Mouse (Mus musculus): ENCODE data around the gene Trim16. TPM values are rescaled to one million over a fixed set of nuclear protein-coding genes. Genes with fewer than 3 reads are reported as not detected.

Trim16 gene
- polyA plus RNA-seq, 1 experiment from 2014 or later, result 50.3 TPM

DNA sequence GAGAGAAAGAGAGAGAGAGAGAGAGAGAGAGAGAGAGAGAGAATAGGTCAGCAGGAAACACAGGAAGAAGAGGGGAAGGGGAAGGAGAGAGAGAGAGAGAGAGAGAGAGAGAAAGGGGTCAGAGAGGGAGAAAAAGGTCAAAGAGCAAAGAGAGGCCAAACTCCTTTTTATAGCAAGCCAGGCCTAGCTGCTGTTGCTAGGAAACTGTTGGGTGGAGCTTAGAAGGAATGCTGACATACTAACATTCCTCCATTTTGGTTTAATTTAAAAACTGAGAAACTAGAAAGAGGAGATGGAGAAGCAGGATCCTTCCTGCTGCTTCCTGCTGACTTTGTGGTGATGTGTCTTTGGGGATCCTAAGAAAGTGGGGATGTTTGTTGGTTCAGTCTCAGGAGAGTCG is 55.7 kb downstream of the Trim16 start:
- no peak overlapping the region for H3K4me3 ChIP-seq (ENCODE audit: low read depth, low read length)
- H3K27me3 ChIP-seq (replicated peaks; ENCODE audit: insufficient read depth, low read length), result no peaks in the 10 kb centered on the region
- H3K4me1 ChIP-seq (ENCODE audit: insufficient read depth, low read depth, low read length), result peaks cover 4% of the 10 kb centered on the region; the same call in 1 of the 2 replicates
- ATAC-seq (no peak), DNase-seq (ENCODE audit: low spot score) (no peak)
- no peak overlapping the region for H3K9ac ChIP-seq (replicated peaks; ENCODE audit: low read depth)
- WGBS, result 72% methylated on average over 1 of the region's 1 CpGs
- no peak overlapping the region for H3K4me2 ChIP-seq (replicated peaks; ENCODE audit: low read depth, low read length)
- H3K36me3 ChIP-seq (ENCODE audit: insufficient read depth, low read length), result no peaks in the 10 kb centered on the region
- H3K9me3 ChIP-seq (ENCODE audit: low read length), result no peaks in the 10 kb centered on the region
- no peak overlapping the region for H3K27ac ChIP-seq (ENCODE audit: low read length)
- TF ChIP-seq EP300 (IDR thresholded peaks at IDR 0.05) (no peak), CTCF (IDR thresholded peaks at IDR 0.05) (no peak)

DNA sequence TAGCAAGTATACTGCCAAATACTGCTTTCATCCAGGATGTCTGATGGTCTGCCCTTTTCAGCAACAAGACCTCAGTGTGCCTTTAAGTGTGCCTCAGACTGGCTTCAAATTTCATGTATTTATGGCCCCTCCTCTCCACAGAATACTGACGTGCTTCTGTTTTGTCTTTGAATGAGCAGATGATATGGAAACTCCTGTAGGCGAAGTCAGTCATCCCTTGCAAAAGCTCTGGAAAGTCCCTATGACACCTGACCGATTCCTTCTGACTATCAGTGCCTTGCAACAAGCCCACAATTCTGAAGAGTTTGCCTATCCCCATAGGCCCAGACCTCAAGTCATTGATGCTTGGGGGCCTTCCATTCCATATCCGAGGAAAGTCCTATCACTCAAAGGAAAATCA is 56.4 kb downstream of the Trim16 start:
- peaks cover 4% of the 10 kb centered on the region; the same call in 1 of the 2 replicates for H3K4me1 ChIP-seq (ENCODE audit: insufficient read depth, low read depth, low read length)
- H3K4me2 ChIP-seq (replicated peaks; ENCODE audit: low read depth, low read length), result no peak overlapping the region
- TF ChIP-seq EP300 (IDR thresholded peaks at IDR 0.05), result no peak
- TF ChIP-seq CTCF (IDR thresholded peaks at IDR 0.05), result no peak
- no peaks in the 10 kb centered on the region for H3K9me3 ChIP-seq (ENCODE audit: low read length)
- H3K4me3 ChIP-seq (ENCODE audit: low read depth, low read length), result no peak overlapping the region
- no peaks in the 10 kb centered on the region for H3K27me3 ChIP-seq (replicated peaks; ENCODE audit: insufficient read depth, low read length)
- no peak for ATAC-seq
- WGBS, result 83% methylated on average over 4 of the region's 4 CpGs
- H3K27ac ChIP-seq (ENCODE audit: low read length), result no peak overlapping the region
- no peak overlapping the region for H3K9ac ChIP-seq (replicated peaks; ENCODE audit: low read depth)
- DNase-seq (ENCODE audit: low spot score), result no peak
- no peaks in the 10 kb centered on the region for H3K36me3 ChIP-seq (ENCODE audit: insufficient read depth, low read length)

DNA sequence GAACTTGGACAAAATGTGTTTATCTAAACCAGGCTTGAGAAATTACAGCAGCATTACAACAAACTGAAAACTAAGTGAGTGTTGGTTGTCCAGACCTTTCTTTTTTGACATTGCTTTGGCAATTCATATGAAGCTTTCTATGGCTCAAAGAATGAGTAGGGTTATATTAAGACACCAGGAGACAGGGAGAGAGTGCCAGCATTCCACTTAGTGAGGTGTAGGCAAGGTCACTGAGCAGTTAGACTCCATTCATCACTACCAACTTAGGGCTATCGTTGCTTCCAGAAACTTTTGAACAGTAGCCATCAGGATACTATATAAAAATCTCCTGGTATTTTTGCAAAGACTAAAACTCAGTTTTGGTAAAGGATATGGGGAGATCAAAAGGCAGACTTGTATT is 57.4 kb downstream of the Trim16 start:
- Histone ChIP-seq H3K27me3 (replicated peaks; ENCODE audit: insufficient read depth, low read length) (no peaks in the 10 kb centered on the region), H3K9me3 (ENCODE audit: low read length) (no peaks in the 10 kb centered on the region), H3K27ac (ENCODE audit: low read length) (no peak overlapping the region), H3K4me2 (replicated peaks; ENCODE audit: low read depth, low read length) (no peak overlapping the region), H3K36me3 (ENCODE audit: insufficient read depth, low read length) (no peaks in the 10 kb centered on the region), H3K9ac (replicated peaks; ENCODE audit: low read depth) (no peak overlapping the region), H3K4me3 (ENCODE audit: low read depth, low read length) (no peak overlapping the region), H3K4me1 (ENCODE audit: insufficient read depth, low read depth, low read length) (peaks cover 4% of the 10 kb centered on the region; the same call in 1 of the 2 replicates)
- 62% methylated on average over 1 of the region's 1 CpGs for WGBS
- TF ChIP-seq EP300 (IDR thresholded peaks at IDR 0.05), result no peak
- no peak for TF ChIP-seq CTCF (IDR thresholded peaks at IDR 0.05)
- ATAC-seq (no peak), DNase-seq (ENCODE audit: low spot score) (no peak)

DNA sequence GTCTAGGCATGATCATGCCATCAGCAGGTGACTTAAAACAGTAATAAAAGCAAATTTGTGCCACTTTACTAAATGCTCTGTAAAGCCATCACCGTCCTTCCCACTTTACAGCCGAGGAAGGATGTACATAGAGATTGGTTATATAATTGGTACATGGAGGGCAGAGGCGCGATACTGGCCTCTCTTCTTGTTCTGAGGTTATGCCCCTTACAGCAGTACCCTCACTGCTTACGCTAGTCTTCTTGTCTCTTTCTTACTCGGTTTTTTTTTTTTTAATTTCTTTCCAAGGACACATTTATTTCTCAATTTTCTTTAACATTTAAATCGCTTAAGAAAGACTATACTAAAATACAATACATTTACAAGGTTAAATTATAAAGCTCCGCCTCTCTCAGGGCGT is 58.7 kb downstream of the Trim16 start:
- Histone ChIP-seq H3K27me3 (replicated peaks; ENCODE audit: insufficient read depth, low read length) (no peaks in the 10 kb centered on the region), H3K4me1 (ENCODE audit: insufficient read depth, low read depth, low read length) (peaks cover 4% of the 10 kb centered on the region; the same call in 1 of the 2 replicates), H3K9ac (replicated peaks; ENCODE audit: low read depth) (no peak overlapping the region), H3K27ac (ENCODE audit: low read length) (no peak overlapping the region), H3K36me3 (ENCODE audit: insufficient read depth, low read length) (no peaks in the 10 kb centered on the region), H3K4me2 (replicated peaks; ENCODE audit: low read depth, low read length) (peak overlapping the region; percentile 85), H3K4me3 (ENCODE audit: low read depth, low read length) (peak overlapping the region; percentile 58), H3K9me3 (ENCODE audit: low read length) (no peaks in the 10 kb centered on the region)
- ATAC-seq (no peak), DNase-seq (ENCODE audit: low spot score) (peak; percentile 11)
- TF ChIP-seq CTCF (IDR thresholded peaks at IDR 0.05), result no peak
- TF ChIP-seq EP300 (IDR thresholded peaks at IDR 0.05), result no peak
- 21% methylated on average over 9 of the region's 9 CpGs for WGBS

DNA sequence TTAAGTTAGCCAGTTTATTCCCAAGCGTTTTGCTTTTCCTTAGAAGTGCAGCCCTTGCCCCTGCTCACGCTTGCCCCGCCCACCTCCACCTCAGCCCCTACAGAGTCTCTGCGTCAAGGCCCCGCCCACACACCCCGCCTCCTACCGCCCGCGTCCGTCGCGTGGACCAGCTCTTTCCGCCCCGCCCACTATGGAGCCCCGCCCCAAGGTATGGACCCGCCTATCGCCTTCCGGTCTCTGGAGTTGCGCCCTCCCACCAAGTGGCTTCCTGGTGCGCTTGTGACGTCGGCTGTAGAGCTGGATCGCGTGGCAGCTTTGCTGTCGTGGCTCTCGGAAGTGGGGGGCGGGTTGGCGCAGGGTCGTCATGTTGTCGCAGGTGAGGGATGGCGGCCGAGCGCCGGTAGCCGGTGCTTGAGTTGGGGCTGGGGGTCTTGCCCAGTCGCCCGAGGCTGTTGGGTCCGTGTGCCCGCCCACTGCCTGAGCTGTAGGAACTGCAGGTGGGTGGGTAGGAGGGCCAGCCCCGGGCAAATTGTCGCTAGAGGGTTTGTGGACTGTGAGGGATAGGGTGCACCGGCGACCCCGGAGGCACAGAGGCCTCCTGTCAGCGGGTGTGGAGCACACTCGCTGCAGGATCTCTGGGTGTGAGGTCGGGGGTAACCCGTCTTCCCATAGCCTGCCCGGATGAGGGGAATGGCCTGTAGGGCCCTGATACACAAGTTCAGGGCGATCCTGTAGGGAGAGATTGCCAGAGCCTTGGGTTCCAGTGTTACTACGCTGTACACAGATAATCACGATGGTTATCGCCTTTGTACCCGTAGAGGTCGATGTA is 59.4 kb downstream of the Trim16 start, which contains the start of gene Tvp23b:
Tvp23b (plus strand) TSS at position 236 of the 829 bp plus-strand sequence.
- H3K27me3 ChIP-seq (replicated peaks; ENCODE audit: insufficient read depth, low read length), result no peaks in the 10 kb centered on the region
- H3K27ac ChIP-seq (ENCODE audit: low read length), result peak within 1 kb of the TSS; percentile 72
- DNase-seq (ENCODE audit: low spot score), result peak; percentile 99
- peak within 1 kb of the TSS; percentile 66 for H3K9ac ChIP-seq (replicated peaks; ENCODE audit: low read depth)
- under 1% methylated on average over 54 of the region's 55 CpGs for WGBS
- H3K4me1 ChIP-seq (ENCODE audit: insufficient read depth, low read depth, low read length), result peaks cover 4% of the 10 kb centered on the region; the same call in 1 of the 2 replicates
- H3K4me2 ChIP-seq (replicated peaks; ENCODE audit: low read depth, low read length), result peak within 1 kb of the TSS; percentile 85
- H3K4me3 ChIP-seq (ENCODE audit: low read depth, low read length), result peak within 1 kb of the TSS; percentile 58
- TF ChIP-seq EP300 (IDR thresholded peaks at IDR 0.05) (no peak), CTCF (IDR thresholded peaks at IDR 0.05) (no peak)
- H3K9me3 ChIP-seq (ENCODE audit: low read length), result no peaks in the 10 kb centered on the region
- ATAC-seq, result peak; percentile 98
- H3K36me3 ChIP-seq (ENCODE audit: insufficient read depth, low read length), result no peaks in the 10 kb centered on the region

DNA sequence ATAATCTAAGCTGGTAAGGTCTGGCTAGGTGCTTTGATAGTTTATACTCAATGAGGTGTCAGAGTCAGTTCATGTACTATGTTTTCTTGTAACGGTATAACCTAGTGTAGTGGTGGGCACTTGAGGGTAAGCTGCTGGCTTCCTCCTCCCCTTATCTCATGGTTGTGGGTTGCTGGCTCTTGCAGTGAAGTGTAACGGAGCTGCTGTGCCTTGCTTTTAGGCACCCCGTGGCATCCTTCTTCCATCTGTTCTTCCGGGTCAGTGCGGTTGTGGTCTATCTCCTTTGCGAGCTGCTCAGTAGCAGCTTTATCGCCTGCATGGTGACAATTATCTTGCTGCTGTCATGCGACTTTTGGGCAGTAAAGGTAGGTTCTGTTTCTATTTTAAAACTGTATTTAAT is 63.4 kb downstream of the Trim16 start:
- H3K4me1 ChIP-seq (ENCODE audit: insufficient read depth, low read depth, low read length), result peaks cover 4% of the 10 kb centered on the region; the same call in 1 of the 2 replicates
- DNase-seq (ENCODE audit: low spot score), result no peak
- H3K27me3 ChIP-seq (replicated peaks; ENCODE audit: insufficient read depth, low read length), result no peaks in the 10 kb centered on the region
- ATAC-seq, result no peak
- WGBS, result 89% methylated on average over 8 of the region's 8 CpGs
- H3K4me3 ChIP-seq (ENCODE audit: low read depth, low read length), result no peak overlapping the region
- H3K27ac ChIP-seq (ENCODE audit: low read length), result no peak overlapping the region
- H3K4me2 ChIP-seq (replicated peaks; ENCODE audit: low read depth, low read length), result no peak overlapping the region
- no peak overlapping the region for H3K9ac ChIP-seq (replicated peaks; ENCODE audit: low read depth)
- peaks cover 4% of the 10 kb centered on the region; the same call in 1 of the 2 replicates for H3K36me3 ChIP-seq (ENCODE audit: insufficient read depth, low read length)
- no peaks in the 10 kb centered on the region for H3K9me3 ChIP-seq (ENCODE audit: low read length)
- TF ChIP-seq EP300 (IDR thresholded peaks at IDR 0.05) (no peak), CTCF (IDR thresholded peaks at IDR 0.05) (no peak)
